Mouse (Mus musculus) midbrain, embryonic 14.5 days (tissue): ENCODE measurements around the gene Sytl1. TPM values are rescaled to one million over a fixed set of nuclear protein-coding genes. Genes with fewer than 3 reads are reported as not detected.

Source experiments
- ATAC-seq: fragments of 200-750 bp; cut with Nextera tagmentation; 2 replicates; pipeline ENCODE4 v1.8.0; 2017; ENCODE audit warnings: moderate number of reproducible peaks, moderate library complexity; ENCODE audit not compliant: low FRiP score, low TSS enrichment
- DNase-seq: peaks from one replicate; pipeline ENCODE4 v3.0.0-alpha.2; 2015
- H3K27ac ChIP-seq: fragments of 300-500 bp; sonication (generic); replicated peaks from 2 replicates; pipeline ENCODE4 v1.5.1; 2014; ENCODE audit warnings: mild to moderate bottlenecking, low read depth, low read length, moderate library complexity
- H3K27me3 ChIP-seq: fragments of 300-500 bp; sonication (generic); 2 replicates; pipeline ENCODE4 v1.6.1; 2014; ENCODE audit warnings: low read length, control low read depth, mixed read lengths; ENCODE audit not compliant: control insufficient read depth, insufficient read depth
- H3K36me3 ChIP-seq: fragments of 300-500 bp; sonication (generic); 2 replicates; pipeline ENCODE4 v1.6.1; 2014; ENCODE audit warnings: low read length, control low read depth; ENCODE audit not compliant: control insufficient read depth, insufficient read depth
- H3K4me1 ChIP-seq: fragments of 300-500 bp; sonication (generic); 2 replicates; pipeline ENCODE4 v1.6.1; 2014; ENCODE audit warnings: mild to moderate bottlenecking, antibody characterized with exemption, low read length, control low read depth; ENCODE audit not compliant: control insufficient read depth, insufficient read depth
- H3K4me2 ChIP-seq: fragments of 300-500 bp; sonication (generic); 2 replicates; pipeline ENCODE4 v1.6.1; 2014; ENCODE audit warnings: mild to moderate bottlenecking, low read length, moderate library complexity
- H3K4me3 ChIP-seq: fragments of 300-500 bp; sonication (generic); replicated peaks from 2 replicates; pipeline ENCODE4 v1.5.1; 2014; ENCODE audit warnings: low read depth, low read length
- H3K9ac ChIP-seq: fragments of 300-500 bp; sonication (generic); replicated peaks from 2 replicates; pipeline ENCODE4 v1.6.1; 2014; ENCODE audit warnings: mild to moderate bottlenecking, low read length, moderate library complexity
- H3K9me3 ChIP-seq: fragments of 300-500 bp; sonication (generic); 2 replicates; pipeline ENCODE4 v1.6.1; 2016; ENCODE audit warnings: low read length, control low read depth, mixed read lengths; ENCODE audit not compliant: control insufficient read depth
- WGBS: fragments of 180-500 bp; shearing (Covaris S2); extraction: QIAGEN DNeasy Blood & Tissue Kit; methylation state at CpG from one replicate; pipeline ENCODE4 v1.1.7; 2014; 5-methylcytosine and 5-hydroxymethylcytosine counted together
- polyA plus RNA-seq: library from polyadenylated mRNA; unstranded; fragments of >200 nt; fragmentation: Nextera tagmentation; extraction: Ambion mirVana; gene quantifications from 2 replicates; pipeline ENCODE4 v1.2.1, GENCODE M21; 2014

The Sytl1 gene
- polyA plus RNA-seq, 1 experiment from 2014 or later, result 0.25 TPM

DNA sequence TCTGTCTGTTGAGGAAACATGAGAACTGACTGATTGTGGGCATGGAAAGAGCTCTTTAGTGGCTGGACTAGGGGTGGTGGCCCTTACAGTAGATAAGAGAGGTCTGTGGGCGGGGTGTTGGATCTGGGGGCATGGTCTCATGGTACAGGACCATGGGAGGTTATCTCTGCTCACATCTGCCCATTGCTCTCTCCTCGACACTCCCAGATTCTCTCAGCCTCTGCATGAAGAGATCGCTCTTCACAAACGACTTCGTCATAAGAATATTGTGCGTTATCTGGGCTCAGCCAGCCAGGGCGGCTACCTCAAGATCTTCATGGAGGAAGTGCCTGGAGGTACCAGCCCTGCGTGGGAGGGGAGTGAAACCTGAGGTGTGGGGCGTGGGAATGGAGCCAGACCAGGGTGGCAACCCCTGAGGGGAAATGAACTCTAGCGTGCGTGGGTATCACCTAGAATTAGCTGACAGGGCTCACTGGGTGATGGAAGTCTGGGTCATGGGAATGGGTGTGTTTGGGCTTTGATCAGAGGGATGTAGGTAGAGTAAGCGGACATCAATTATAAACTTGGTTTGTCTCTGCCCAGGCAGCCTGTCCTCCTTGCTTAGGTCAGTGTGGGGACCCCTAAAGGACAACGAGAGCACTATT lies 15.0 kb downstream of the Sytl1 start:
- WGBS, result 80% methylated on average over 13 of the region's 13 CpGs
- no peak for DNase-seq
- ATAC-seq, result no peak
- no peak overlapping the region for H3K27ac ChIP-seq
- H3K27me3 ChIP-seq, result peaks cover 63% of the 10 kb centered on the region
- no peak overlapping the region for H3K9ac ChIP-seq
- H3K4me1 ChIP-seq, result peaks cover 6% of the 10 kb centered on the region
- no peak overlapping the region for H3K4me3 ChIP-seq
- H3K9me3 ChIP-seq, result no peaks in the 10 kb centered on the region
- H3K36me3 ChIP-seq, result no peaks in the 10 kb centered on the region
- no peak overlapping the region for H3K4me2 ChIP-seq

DNA sequence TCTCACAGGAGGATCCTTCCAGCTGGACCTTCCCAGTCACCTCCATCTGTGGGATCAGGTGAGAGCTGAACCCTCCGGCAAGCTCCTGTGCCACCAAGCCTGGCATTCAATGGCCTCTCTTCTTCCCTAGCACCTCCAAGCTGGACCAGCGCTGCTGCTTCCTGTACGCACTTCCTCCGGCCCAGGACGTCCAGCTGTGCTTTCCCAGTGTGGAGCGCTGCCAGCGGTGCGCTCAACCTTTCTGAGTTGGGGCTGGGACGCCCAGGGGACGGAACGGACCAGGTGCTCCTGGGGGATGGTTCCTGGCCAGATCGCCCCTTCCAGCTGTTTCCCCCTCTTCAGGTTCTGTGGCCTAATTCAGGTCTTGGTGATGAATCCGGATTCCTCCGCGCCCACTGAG lies 15.8 kb downstream of the Sytl1 start:
- no peak overlapping the region for H3K9ac ChIP-seq
- ATAC-seq (no peak), DNase-seq (no peak)
- H3K4me2 ChIP-seq, result no peak overlapping the region
- WGBS, result 19% methylated on average over 15 of the region's 15 CpGs
- no peak overlapping the region for H3K4me3 ChIP-seq
- H3K4me1 ChIP-seq, result peaks cover 6% of the 10 kb centered on the region
- no peaks in the 10 kb centered on the region for H3K9me3 ChIP-seq
- no peaks in the 10 kb centered on the region for H3K36me3 ChIP-seq
- H3K27me3 ChIP-seq, result peaks cover 65% of the 10 kb centered on the region
- no peak overlapping the region for H3K27ac ChIP-seq

DNA sequence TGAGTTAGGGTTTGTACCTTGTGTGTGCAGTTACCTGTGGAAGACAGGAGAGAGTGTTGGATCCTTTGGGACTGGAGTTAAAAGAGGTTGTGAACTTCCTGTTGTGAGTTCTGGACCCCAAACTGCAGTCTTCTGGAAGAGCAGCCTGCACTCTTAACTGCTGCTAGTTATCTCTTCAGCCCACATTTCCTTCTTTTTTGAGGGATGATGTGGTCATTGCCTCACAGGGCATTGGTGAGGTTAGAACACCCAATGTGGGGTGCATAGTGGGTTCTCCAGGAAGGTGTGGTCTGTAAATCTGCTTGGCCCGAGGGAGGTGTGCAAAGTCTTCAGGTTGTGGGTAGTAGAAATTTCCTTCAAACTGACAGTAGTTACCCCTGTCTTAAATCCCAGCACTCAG lies 18.6 kb downstream of the Sytl1 start:
- Histone ChIP-seq H3K36me3 (no peaks in the 10 kb centered on the region), H3K4me2 (no peak overlapping the region), H3K9me3 (no peaks in the 10 kb centered on the region), H3K4me1 (no peaks in the 10 kb centered on the region), H3K9ac (no peak overlapping the region), H3K27ac (no peak overlapping the region), H3K27me3 (peaks cover 60% of the 10 kb centered on the region), H3K4me3 (no peak overlapping the region)
- no peak for DNase-seq
- ATAC-seq, result no peak
- whole genome bisulfite sequencing, result 85% methylated on average over 1 of the region's 1 CpGs

DNA sequence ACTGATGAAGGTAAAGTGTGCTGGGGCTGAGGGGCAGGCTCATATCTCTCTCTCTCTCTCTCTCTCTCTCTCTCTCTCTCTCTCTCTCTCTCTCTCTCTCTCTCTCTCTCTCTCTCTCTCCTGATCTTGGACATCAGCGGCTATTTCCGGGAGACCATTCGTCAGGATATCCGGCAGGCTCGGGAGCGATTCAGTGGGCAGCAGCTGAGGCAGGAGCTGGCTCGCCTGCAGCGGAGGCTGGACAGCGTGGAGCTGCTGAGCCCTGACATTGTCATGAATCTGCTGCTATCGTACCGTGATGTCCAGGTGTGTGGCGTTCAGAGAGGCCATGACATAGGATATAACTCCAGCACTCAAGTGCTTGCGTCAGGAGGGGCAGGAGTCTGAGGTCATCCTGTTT lies 19.4 kb downstream of the Sytl1 start:
- H3K36me3 ChIP-seq, result no peaks in the 10 kb centered on the region
- no peak overlapping the region for H3K4me3 ChIP-seq
- no peaks in the 10 kb centered on the region for H3K4me1 ChIP-seq
- ATAC-seq (no peak), DNase-seq (no peak)
- no peak overlapping the region for H3K9ac ChIP-seq
- WGBS, result 70% methylated on average over 13 of the region's 13 CpGs
- no peak overlapping the region for H3K4me2 ChIP-seq
- no peaks in the 10 kb centered on the region for H3K9me3 ChIP-seq
- H3K27me3 ChIP-seq, result peaks cover 59% of the 10 kb centered on the region
- no peak overlapping the region for H3K27ac ChIP-seq

DNA sequence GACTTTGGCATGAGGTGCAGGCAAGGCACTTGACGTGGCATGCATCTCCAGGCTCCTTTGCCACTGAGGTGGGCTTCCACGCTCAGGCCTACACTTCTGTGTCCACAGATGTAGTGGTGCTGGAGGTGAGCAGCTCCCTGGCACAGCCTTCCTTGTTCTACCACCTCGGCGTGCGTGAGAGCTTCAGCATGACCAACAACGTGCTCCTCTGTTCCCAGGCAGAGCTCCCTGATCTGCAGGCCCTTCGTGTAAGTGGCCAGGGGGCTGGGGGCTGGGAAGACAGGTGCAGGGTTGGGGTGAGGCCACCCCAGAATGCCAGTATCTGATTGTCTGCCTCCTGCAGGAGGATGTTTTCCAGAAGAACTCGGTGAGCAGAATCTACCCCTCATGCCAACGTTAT lies 20.2 kb downstream of the Sytl1 start:
- H3K9ac ChIP-seq, result no peak overlapping the region
- no peaks in the 10 kb centered on the region for H3K9me3 ChIP-seq
- peaks cover 53% of the 10 kb centered on the region for H3K27me3 ChIP-seq
- ATAC-seq (no peak), DNase-seq (no peak)
- H3K27ac ChIP-seq, result no peak overlapping the region
- H3K4me1 ChIP-seq, result no peaks in the 10 kb centered on the region
- WGBS, result 57% methylated on average over 9 of the region's 9 CpGs
- no peaks in the 10 kb centered on the region for H3K36me3 ChIP-seq
- no peak overlapping the region for H3K4me3 ChIP-seq
- H3K4me2 ChIP-seq, result no peak overlapping the region

DNA sequence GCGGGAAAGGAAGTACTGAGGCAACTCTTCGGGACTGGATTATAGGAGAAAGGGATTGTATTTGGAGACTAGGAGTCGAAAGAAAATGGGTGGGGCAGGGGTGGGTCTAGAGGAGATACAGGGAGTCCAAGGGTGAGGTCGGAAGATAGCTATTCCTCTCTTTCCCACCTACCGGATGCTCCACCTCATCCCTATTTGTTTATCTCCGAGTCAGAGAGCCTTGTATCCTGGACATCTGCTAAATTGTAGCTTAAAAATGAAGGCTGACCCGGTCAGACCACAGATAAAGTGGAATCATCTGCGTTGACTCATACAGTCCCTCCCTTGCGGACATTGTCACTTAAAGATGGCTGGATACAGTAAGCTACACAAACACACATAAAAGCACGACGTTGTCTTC lies 21.0 kb downstream of the Sytl1 start:
- H3K4me1 ChIP-seq, result no peaks in the 10 kb centered on the region
- DNase-seq (no peak), ATAC-seq (no peak)
- H3K36me3 ChIP-seq, result no peaks in the 10 kb centered on the region
- H3K4me3 ChIP-seq, result peak overlapping the region; percentile 47; the same call in 1 of the 2 replicates
- H3K4me2 ChIP-seq, result peak overlapping the region; percentile 75
- no peak overlapping the region for H3K9ac ChIP-seq
- H3K9me3 ChIP-seq, result no peaks in the 10 kb centered on the region
- 36% methylated on average over 11 of the region's 11 CpGs for WGBS
- H3K27me3 ChIP-seq, result peaks cover 46% of the 10 kb centered on the region
- H3K27ac ChIP-seq, result no peak overlapping the region

DNA sequence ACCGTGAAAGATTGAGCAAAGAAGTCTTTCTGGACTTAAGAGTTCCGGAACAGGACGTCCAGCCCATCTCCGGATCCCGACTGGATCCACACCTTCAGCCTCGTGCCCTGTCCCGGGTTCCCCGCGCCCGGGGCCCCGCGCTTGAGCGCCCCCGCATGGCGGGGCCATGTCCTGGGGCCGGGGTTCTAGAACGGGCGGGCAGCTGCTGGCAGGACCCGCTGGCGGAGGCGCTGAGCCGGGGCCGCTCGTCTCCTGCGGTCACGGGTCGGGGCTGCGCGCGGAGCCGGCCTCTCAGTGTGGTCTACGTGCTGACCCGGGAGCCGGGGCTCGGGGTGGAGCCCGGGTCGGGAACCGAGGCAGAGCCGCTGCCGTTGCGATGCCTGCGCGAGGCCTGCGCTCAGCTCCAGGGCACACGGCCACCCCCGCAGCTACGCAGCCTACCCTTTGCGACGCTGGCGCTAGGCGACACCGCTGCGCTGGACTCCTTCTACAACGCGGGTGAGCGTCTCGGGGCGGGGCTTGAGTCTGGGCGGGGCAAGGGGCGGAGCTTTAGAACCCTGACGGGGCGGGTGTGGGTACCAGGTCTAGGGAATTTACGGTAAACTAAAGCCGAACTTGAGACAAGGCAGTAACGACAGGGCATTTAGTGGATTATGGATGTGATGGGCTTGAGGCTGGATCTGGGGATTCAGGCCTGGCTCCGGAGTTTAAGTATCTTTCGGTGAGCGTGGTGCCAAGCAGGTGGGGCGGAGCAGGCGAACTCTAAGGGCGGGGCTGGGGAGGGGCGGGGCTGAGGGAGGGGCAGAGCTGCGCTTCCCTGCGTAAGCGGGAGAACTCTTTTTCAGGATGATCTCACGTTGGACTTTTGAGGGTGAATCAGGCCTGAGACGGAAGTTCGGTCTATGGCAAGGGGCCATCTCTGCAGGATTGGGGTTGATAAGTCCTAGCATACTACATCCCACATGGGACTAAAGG lies 21.7 kb downstream of the Sytl1 start:
- peak overlapping the region; percentile 47 for H3K4me3 ChIP-seq
- ATAC-seq, result peak; percentile 85
- H3K9me3 ChIP-seq, result no peaks in the 10 kb centered on the region
- no peak overlapping the region for H3K27ac ChIP-seq
- H3K4me2 ChIP-seq, result peak overlapping the region; percentile 75
- peak; percentile 89 for DNase-seq
- under 1% methylated on average over 78 of the region's 78 CpGs for WGBS
- H3K9ac ChIP-seq, result peak overlapping the region; percentile 52; the same call in 1 of the 2 replicates
- no peaks in the 10 kb centered on the region for H3K4me1 ChIP-seq
- peaks cover 40% of the 10 kb centered on the region for H3K27me3 ChIP-seq
- H3K36me3 ChIP-seq, result no peaks in the 10 kb centered on the region

DNA sequence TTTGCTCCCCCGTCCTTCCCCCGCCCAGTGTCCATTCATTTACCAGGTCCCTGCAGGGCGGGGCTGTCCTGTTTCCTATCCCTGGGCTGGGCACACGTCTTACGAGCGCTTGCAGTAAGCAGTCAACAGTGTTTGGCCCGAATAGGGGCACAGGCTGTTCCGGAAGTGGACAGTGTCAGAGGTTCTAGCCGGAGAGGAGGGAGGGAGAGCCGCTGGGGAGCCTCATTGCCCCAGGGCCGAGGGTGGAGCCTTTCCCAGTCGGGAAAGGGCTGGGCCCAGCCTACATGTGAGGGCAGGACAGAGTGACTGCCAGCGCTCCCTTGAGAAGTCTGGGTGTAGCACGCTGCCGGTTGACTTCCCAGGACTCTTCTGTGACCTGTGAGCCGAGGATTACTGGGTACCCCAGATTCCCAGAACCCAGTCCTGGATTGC lies 22.4 kb downstream of the Sytl1 start, which contains the start of gene Map3k6:
Gene Map3k6 (plus strand): TSS at position 329 of the 432 bp plus-strand sequence.
- Histone ChIP-seq H3K9me3 (no peaks in the 10 kb centered on the region), H3K4me3 (peak within 1 kb of the TSS; percentile 47), H3K9ac (peak within 1 kb of the TSS; percentile 52; the same call in 1 of the 2 replicates), H3K4me1 (no peaks in the 10 kb centered on the region), H3K4me2 (peak within 1 kb of the TSS; percentile 75), H3K27me3 (peaks cover 39% of the 10 kb centered on the region), H3K36me3 (no peaks in the 10 kb centered on the region), H3K27ac (no peak within 1 kb of the TSS)
- no peak for ATAC-seq
- no peak for DNase-seq
- 5% methylated on average over 16 of the region's 16 CpGs for WGBS
